Comparison of ENCODE assay signal across 16 mouse cellular contexts in the genomic region with DNA sequence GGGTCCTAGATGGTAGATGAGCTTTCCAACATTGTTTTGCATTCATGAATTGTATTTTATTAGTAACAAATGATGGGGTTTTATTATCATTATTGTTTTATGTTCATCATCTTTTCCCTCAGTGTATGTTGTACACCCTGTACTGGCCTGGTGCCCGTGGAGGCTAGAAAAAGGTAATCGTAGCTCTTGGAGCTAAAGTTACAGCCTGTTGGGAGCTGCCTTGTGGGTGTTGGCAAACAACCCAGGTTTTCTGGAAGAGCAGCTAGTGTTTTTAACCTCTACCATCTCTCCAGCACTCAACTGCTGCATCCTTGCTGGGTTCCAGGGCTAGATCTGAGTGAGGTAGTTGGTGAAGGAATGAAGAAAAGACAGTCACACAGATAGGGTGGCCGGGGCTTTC. TPM values are rescaled to one million over a fixed set of nuclear protein-coding genes. Genes with fewer than 3 reads are reported as not detected.
DNase-seq lines count a peak whose midpoint lies in the region; ATAC-seq and TF ChIP-seq lines count a peak whose summit lies in the region.
"Had no signal": no experiment of that assay in that cellular context is flagged by ENCODE, and none has a peak within 500 bp of the region (broad histone marks: within the 10 kb centered on the region; RNA-seq: fewer than 3 reads in every experiment).

No protein-coding gene starts in this region.

- TF ChIP-seq POLR2A in heart, adult 2 months (IDR thresholded peaks at IDR 0.05; ENCODE audit: insufficient read depth, low read depth, low read length), result no peak

- no peak overlapping the region; the same call in 1 of the 2 replicates for H3K27ac ChIP-seq in heart, adult 2 months
- no peak overlapping the region for H3K27ac ChIP-seq in forebrain, embryonic 14.5 days (ENCODE audit: low read depth, low read length)
- H3K27ac ChIP-seq: heart, embryonic 13.5 days; limb, embryonic 15.5 days; neural tube, embryonic 13.5 days had no signal

- TF ChIP-seq EP300 in heart, adult 2 months (IDR thresholded peaks at IDR 0.05; ENCODE audit: insufficient read depth, low read depth, low read length), result no peak

- H3K9ac ChIP-seq in heart, adult 2 months (ENCODE audit: low read depth, low read length), result no peak overlapping the region
- H3K9ac ChIP-seq in forebrain, embryonic 14.5 days (ENCODE audit: low read length), result no peak overlapping the region
- H3K9ac ChIP-seq: forebrain, postnatal 0 days; heart, embryonic 13.5 days; limb, embryonic 15.5 days; lung, embryonic 14.5 days; neural tube, embryonic 13.5 days had no signal

- intact Hi-C loops in heart, adult 2 months (cut with DNase I), result loop anchor here (10.0 kb wide), 1 partner anchor 347 kb away; no protein-coding TSS in a partner anchor
- intact Hi-C loops in heart, postnatal 25 days (cut with DNase I), result no loop called here

- H3K36me3 ChIP-seq in heart, adult 2 months (ENCODE audit: control insufficient read depth, insufficient read depth, low read length), result peaks cover 52% of the 10 kb centered on the region
- H3K36me3 ChIP-seq in forebrain, embryonic 14.5 days (ENCODE audit: control insufficient read depth, insufficient read depth, low read length), result peaks cover 27% of the 10 kb centered on the region

- H3K9me3 ChIP-seq in forebrain, embryonic 14.5 days (replicated peaks; ENCODE audit: control insufficient read depth, low read length), result no peaks in the 10 kb centered on the region
- H3K9me3 ChIP-seq: heart, embryonic 13.5 days; limb, embryonic 15.5 days; neural tube, embryonic 13.5 days had no signal

- ATAC-seq in forebrain, embryonic 14.5 days, result no peak
- ATAC-seq: forebrain, postnatal 0 days had no signal

- TF ChIP-seq CTCF in heart, adult 2 months (IDR thresholded peaks at IDR 0.05), result no peak

- H3K4me3 ChIP-seq in heart, adult 2 months, result no peak overlapping the region
- no peak overlapping the region for H3K4me3 ChIP-seq in forebrain, embryonic 14.5 days (ENCODE audit: low read depth, low read length)
- H3K4me3 ChIP-seq: erythroblast, embryonic 14.5 days; heart, embryonic 13.5 days; limb, embryonic 15.5 days; neural tube, embryonic 13.5 days had no signal

- no peaks in the 10 kb centered on the region for H3K27me3 ChIP-seq in heart, adult 2 months (ENCODE audit: control insufficient read depth, insufficient read depth, low read length)
- H3K27me3 ChIP-seq in forebrain, embryonic 14.5 days (replicated peaks; ENCODE audit: control insufficient read depth, insufficient read depth, low read length), result no peaks in the 10 kb centered on the region
- H3K27me3 ChIP-seq: heart, embryonic 13.5 days; limb, embryonic 15.5 days; neural tube, embryonic 13.5 days had no signal

- 28% methylated on average over 3 of the region's 3 CpGs for WGBS in heart, adult 2 months
- WGBS in forebrain, embryonic 14.5 days, result 87% methylated on average over 3 of the region's 3 CpGs

- H3K4me2 ChIP-seq in forebrain, embryonic 14.5 days (ENCODE audit: low read length), result no peak overlapping the region
- H3K4me2 ChIP-seq: heart, embryonic 13.5 days; limb, embryonic 15.5 days; lung, embryonic 14.5 days; neural tube, embryonic 13.5 days had no signal

- peak; percentile 41 to 47 for DNase-seq in heart, adult 2 months
- no peak for DNase-seq in heart, postnatal 25 days (ENCODE audit: low spot score)
- peak; percentile 49 for DNase-seq in cerebellum, adult 9-11 months
- peak; percentile 46 for DNase-seq in gastrocnemius, postnatal 10 days
- peak; percentile 66 for DNase-seq in skeletal muscle tissue, adult 2 months (ENCODE audit: low read depth, low spot score)
- no peak for DNase-seq in layer of hippocampus, adult 9-11 months
- no peak for DNase-seq in forebrain, embryonic 14.5 days (ENCODE audit: low spot score)
- DNase-seq in right cerebral cortex, postnatal 36 days (ENCODE audit: low spot score in 2 of 2), result no peak
- DNase-seq: forebrain, postnatal 0 days; kidney, adult 8-10 months; lung, embryonic 14.5 days; spleen, adult 18-20 months had no signal

- peaks cover 20% of the 10 kb centered on the region for H3K4me1 ChIP-seq in heart, adult 2 months (ENCODE audit: control insufficient read depth, insufficient read depth, low read length)
- no peaks in the 10 kb centered on the region; the same call in 1 of the 2 replicates for H3K4me1 ChIP-seq in forebrain, embryonic 14.5 days (ENCODE audit: control insufficient read depth, insufficient read depth, low read length)

- H3K79me2 ChIP-seq in heart, adult 2 months (replicated peaks; ENCODE audit: control insufficient read depth, insufficient read depth, low read length), result peaks cover 10% of the 10 kb centered on the region

RNA-seq across cellular contexts. Expression of a gene that starts 9.5 kb away (rescaled TPM):
- total RNA-seq in heart, adult 2 months (2021), result 100 to 1,000 TPM; 243 to 262 TPM
- polyA plus RNA-seq in heart, adult 2 months (2012; rRNA removed), result 71.4 and 114 TPM in 2 replicates
- 100 to 1,000 TPM; 241 to 258 TPM for total RNA-seq in heart, postnatal 25 days (2021)
- 100 to 1,000 TPM; 211 to 214 TPM for total RNA-seq in gastrocnemius, postnatal 10 days (2021)
- polyA plus RNA-seq in forebrain, embryonic 14.5 days (2014; fragmentation: Nextera tagmentation; extraction: Ambion mirVana), result 501 and 516 TPM in 2 replicates

Comparison
In these comparisons a context has a peak if more than half of its experiments do, and no peak if none do; other contexts are left out.
1. DNase-seq: peak in heart, adult 2 months (2 of 2), cerebellum, adult 9-11 months (single experiment), gastrocnemius, postnatal 10 days (single experiment) and skeletal muscle tissue, adult 2 months (single experiment); none in heart, postnatal 25 days (single experiment), layer of hippocampus, adult 9-11 months (single experiment), forebrain, embryonic 14.5 days (single experiment) and right cerebral cortex, postnatal 36 days (0 of 2).